Mouse (Mus musculus): ENCODE data around the gene Ppme1. TPM values are rescaled to one million over a fixed set of nuclear protein-coding genes. Genes with fewer than 3 reads are reported as not detected.

Gene Ppme1
- polyA plus RNA-seq, 1 experiment from 2014 or later: 74.8 TPM

DNA sequence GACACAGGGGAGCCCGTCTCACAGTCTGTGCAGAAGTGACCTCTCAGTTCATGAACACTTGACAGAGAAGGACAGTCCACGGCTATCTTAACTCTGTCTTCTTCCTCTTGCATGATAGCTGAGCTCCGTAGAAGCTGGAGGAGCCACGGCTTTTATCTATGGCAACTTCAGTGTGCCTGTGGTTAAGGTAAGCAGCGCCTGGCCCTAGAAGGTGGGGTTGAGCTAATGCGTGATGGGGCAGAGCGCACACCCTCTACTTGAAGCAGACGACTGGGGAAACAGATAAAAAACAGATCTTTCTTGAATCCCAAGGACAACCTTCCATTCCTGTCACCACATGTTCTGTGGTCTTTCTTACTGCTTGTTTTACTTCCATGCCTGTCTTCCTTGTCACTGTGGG lies 55.2 kb downstream of the Ppme1 start:
- Histone ChIP-seq H3K4me1 (peaks cover 16% of the 10 kb centered on the region; the same call in 1 of the 2 replicates), H3K27me3 (ENCODE audit: insufficient read depth, poor library complexity, severe bottlenecking) (no peaks in the 10 kb centered on the region), H3K9me3 (no peaks in the 10 kb centered on the region), H3K4me3 (no peak overlapping the region), H3K27ac (no peak overlapping the region), H3K36me3 (0 out of 2 replicates have a peak, but pooled peaks cover 2% of the 10 kb centered on the region)
- WGBS: 47% methylated on average over 8 of the region's 8 CpGs
- DNase-seq (ENCODE audit: low spot score): no peak

DNA sequence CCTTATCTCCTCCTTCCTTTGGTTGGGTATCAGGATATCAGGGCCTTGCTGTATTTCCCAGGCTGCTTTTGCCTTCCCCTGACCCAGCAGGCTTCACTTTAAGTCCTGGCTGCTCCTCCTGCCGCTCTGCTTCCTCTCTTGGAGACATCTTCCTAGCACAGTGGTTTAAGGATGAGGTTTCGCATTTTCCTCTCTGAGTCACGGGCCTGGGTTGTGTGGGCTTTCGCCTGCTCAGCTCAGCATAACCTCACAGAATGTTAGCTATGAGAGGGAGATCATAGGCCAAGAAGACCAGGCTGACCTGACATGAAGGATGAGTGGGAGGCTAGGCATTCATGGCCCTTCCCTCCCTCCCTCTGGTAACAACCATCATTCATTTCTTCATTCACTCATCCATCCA lies 59.4 kb downstream of the Ppme1 start:
- WGBS: 54% methylated on average over 4 of the region's 4 CpGs
- H3K27ac ChIP-seq: no peak overlapping the region

DNA sequence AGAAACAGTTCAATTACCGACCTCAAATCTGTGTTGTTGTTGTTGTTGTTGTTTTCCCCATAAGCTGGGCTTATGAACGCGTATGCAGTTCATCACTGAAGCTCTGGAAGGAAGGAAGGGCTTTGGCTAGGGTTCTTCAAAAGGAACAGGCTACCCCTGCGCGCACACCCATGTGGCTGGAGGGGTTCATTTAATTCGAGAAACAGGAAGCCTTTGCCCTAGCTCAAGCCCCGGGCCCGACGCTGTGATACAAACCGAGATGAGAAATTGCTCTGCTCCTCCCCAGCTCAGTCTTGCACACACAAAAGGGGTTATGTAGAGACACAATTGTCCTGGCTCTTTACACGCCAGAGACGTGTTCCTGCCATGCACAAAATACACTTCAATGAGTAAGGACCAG lies 61.8 kb downstream of the Ppme1 start:
- Histone ChIP-seq H3K4me3 (no peak overlapping the region), H3K27me3 (ENCODE audit: insufficient read depth, poor library complexity, severe bottlenecking) (no peaks in the 10 kb centered on the region), H3K27ac (peak overlapping the region; percentile 43; the same call in 1 of the 2 replicates), H3K9me3 (no peaks in the 10 kb centered on the region), H3K36me3 (no peaks in the 10 kb centered on the region), H3K4me1 (peaks cover 31% of the 10 kb centered on the region)
- no peak for DNase-seq (ENCODE audit: low spot score)
- WGBS: 81% methylated on average over 12 of the region's 12 CpGs

More for the DNA sequence above, 59.4 kb downstream of the Ppme1 start:
- no peak overlapping the region for H3K4me3 ChIP-seq
- DNase-seq (ENCODE audit: low spot score): no peak
- H3K27me3 ChIP-seq (ENCODE audit: insufficient read depth, poor library complexity, severe bottlenecking): no peaks in the 10 kb centered on the region
- peaks cover 35% of the 10 kb centered on the region for H3K4me1 ChIP-seq
- H3K36me3 ChIP-seq: no peaks in the 10 kb centered on the region
- H3K9me3 ChIP-seq: no peaks in the 10 kb centered on the region

DNA sequence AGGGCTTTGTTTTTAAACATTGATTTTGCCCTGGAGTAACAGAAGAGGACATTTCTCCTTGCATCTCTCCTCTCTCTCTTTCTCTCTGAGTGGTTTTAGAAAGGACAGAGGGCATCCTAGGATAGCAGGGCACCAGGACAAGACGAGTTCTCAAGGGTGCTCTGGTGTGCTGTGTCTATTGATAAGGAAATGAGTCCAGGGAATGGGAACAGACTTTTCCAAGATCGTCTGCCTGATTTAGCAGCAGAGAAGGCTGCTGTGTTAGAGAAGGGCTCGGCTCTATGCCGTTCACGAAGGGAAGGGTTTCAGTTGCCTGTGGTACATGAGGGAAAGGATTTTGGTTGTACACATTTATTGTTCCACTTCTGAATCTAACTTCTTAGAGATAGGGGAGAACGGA lies 62.4 kb downstream of the Ppme1 start:
- 15% methylated on average over 6 of the region's 6 CpGs for WGBS
- H3K4me1 ChIP-seq: peaks cover 31% of the 10 kb centered on the region
- no peaks in the 10 kb centered on the region for H3K9me3 ChIP-seq
- H3K36me3 ChIP-seq: no peaks in the 10 kb centered on the region
- peak overlapping the region; percentile 65; the same call in 1 of the 2 replicates for H3K27ac ChIP-seq
- H3K4me3 ChIP-seq: no peak overlapping the region
- H3K27me3 ChIP-seq (ENCODE audit: insufficient read depth, poor library complexity, severe bottlenecking): no peaks in the 10 kb centered on the region
- DNase-seq (ENCODE audit: low spot score): no peak

- H3K36me3 ChIP-seq: no peaks in the 10 kb centered on the region
- H3K4me3 ChIP-seq: no peak overlapping the region
- no peaks in the 10 kb centered on the region for H3K27me3 ChIP-seq (ENCODE audit: insufficient read depth, poor library complexity, severe bottlenecking)
- peaks cover 31% of the 10 kb centered on the region for H3K4me1 ChIP-seq
- H3K9me3 ChIP-seq: no peaks in the 10 kb centered on the region
- DNase-seq (ENCODE audit: low spot score): no peak
- peak overlapping the region; percentile 65; the same call in 1 of the 2 replicates for H3K27ac ChIP-seq
- 56% methylated on average over 1 of the region's 1 CpGs for WGBS
Measured at GRCm38 (mm10) chr7:100309216-100309615, 62.9 kb downstream of the Ppme1 start.

DNA sequence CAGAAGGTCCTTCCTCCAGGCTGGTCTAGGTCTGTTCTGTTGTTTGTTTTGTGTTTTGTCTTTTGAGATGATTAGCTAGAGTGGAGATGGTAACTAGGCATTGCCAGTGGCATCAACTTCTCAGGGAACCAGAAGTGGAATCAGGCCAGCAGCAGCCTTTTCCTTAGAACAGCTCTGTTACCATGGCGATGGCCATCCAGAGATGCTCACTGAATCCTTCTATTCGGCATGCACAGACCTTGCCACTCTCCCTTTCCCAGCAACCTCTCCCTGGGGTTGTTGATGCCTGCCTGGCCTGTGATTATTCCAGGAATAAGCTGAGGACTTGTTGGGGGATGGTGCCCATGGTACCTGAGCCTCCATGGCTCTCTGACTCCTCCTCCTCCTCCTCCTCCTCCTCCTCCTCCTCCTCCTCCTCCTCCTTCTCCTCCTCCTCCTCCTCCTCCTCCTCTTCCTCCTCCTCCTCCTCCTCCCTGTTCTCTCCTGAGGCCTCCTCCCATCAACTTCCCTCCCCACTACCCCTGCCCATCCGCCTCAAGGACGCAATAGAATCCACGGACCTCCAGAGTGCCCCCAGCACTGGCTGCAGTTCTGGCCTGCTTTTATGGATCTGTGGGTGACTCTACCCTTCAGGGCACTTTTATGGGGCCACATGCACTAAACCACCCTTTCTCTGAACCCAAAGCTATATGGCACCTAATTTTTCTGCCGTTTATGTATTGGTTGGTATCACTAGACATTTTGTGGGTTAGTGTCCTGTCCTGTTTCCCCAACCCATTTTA lies 64.0 kb downstream of the Ppme1 start:
- DNase-seq (ENCODE audit: low spot score): no peak
- Histone ChIP-seq H3K4me3 (no peak overlapping the region), H3K4me1 (peaks cover 29% of the 10 kb centered on the region), H3K27me3 (ENCODE audit: insufficient read depth, poor library complexity, severe bottlenecking) (no peaks in the 10 kb centered on the region), H3K36me3 (no peaks in the 10 kb centered on the region), H3K9me3 (no peaks in the 10 kb centered on the region), H3K27ac (no peak overlapping the region)
- WGBS: 77% methylated on average over 6 of the region's 6 CpGs

GRCm38 (mm10) chr7:100305894-100306293 lies 66.2 kb downstream of the Ppme1 start:
- no peaks in the 10 kb centered on the region for H3K27me3 ChIP-seq (ENCODE audit: insufficient read depth, poor library complexity, severe bottlenecking)
- WGBS: 87% methylated on average over 9 of the region's 9 CpGs
- H3K36me3 ChIP-seq: no peaks in the 10 kb centered on the region
- peaks cover 32% of the 10 kb centered on the region for H3K4me1 ChIP-seq
- no peaks in the 10 kb centered on the region for H3K9me3 ChIP-seq
- no peak overlapping the region for H3K4me3 ChIP-seq
- no peak for DNase-seq (ENCODE audit: low spot score)
- H3K27ac ChIP-seq: no peak overlapping the region

- WGBS: 52% methylated on average over 4 of the region's 4 CpGs
- peak overlapping the region; percentile 62; the same call in 1 of the 2 replicates for H3K27ac ChIP-seq
- no peaks in the 10 kb centered on the region for H3K36me3 ChIP-seq
- no peaks in the 10 kb centered on the region for H3K9me3 ChIP-seq
- no peaks in the 10 kb centered on the region for H3K27me3 ChIP-seq (ENCODE audit: insufficient read depth, poor library complexity, severe bottlenecking)
- no peak for DNase-seq (ENCODE audit: low spot score)
- H3K4me3 ChIP-seq: no peak overlapping the region
- peaks cover 32% of the 10 kb centered on the region for H3K4me1 ChIP-seq
Measured at GRCm38 (mm10) chr7:100302316-100302715, 69.8 kb downstream of the Ppme1 start.

GRCm38 (mm10) chr7:100301390-100301789 lies 70.7 kb downstream of the Ppme1 start:
- Histone ChIP-seq H3K4me1 (peaks cover 32% of the 10 kb centered on the region), H3K27me3 (ENCODE audit: insufficient read depth, poor library complexity, severe bottlenecking) (no peaks in the 10 kb centered on the region), H3K9me3 (no peaks in the 10 kb centered on the region), H3K36me3 (no peaks in the 10 kb centered on the region), H3K27ac (peak overlapping the region; percentile 62), H3K4me3 (no peak overlapping the region)
- DNase-seq (ENCODE audit: low spot score): peak; percentile 76
- WGBS: 46% methylated on average over 3 of the region's 3 CpGs

DNA sequence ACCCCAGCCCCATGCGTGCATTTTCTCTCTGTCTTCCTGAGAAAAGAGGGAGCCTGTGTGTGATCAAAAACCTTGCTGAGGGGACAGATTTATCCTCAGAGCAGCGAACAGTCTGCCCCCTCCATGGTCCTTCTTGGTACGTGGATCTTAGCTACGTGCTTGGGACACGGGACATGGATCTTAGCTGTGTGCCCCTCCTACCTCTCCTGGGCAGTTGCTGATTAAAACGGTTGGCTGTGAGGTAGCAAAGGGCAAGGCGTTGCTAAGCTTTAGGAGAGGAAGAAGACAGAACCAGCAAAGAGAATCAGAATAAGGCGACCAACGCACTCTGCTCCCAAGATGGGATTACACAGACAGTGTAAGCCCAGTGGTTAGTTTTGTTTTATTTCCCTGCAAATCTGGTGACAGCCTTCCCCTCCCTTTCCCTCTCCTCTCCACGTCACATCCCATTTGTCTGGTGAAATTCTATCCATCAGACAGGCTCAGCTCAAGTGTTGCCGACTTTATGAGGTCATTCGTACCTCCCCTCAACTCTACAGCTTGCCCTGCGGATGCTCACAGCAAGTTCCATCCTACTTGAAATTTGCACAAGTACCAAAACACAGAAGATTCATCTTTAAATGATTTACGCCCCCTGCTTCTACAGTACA lies 73.1 kb downstream of the Ppme1 start:
- H3K36me3 ChIP-seq: no peaks in the 10 kb centered on the region
- DNase-seq (ENCODE audit: low spot score): peak; percentile 60
- WGBS: 69% methylated on average over 14 of the region's 14 CpGs
- H3K27me3 ChIP-seq (ENCODE audit: insufficient read depth, poor library complexity, severe bottlenecking): no peaks in the 10 kb centered on the region
- H3K4me3 ChIP-seq: no peak overlapping the region
- H3K9me3 ChIP-seq: no peaks in the 10 kb centered on the region
- peaks cover 32% of the 10 kb centered on the region for H3K4me1 ChIP-seq
- H3K27ac ChIP-seq: peak overlapping the region; percentile 42; the same call in 1 of the 2 replicates

DNA sequence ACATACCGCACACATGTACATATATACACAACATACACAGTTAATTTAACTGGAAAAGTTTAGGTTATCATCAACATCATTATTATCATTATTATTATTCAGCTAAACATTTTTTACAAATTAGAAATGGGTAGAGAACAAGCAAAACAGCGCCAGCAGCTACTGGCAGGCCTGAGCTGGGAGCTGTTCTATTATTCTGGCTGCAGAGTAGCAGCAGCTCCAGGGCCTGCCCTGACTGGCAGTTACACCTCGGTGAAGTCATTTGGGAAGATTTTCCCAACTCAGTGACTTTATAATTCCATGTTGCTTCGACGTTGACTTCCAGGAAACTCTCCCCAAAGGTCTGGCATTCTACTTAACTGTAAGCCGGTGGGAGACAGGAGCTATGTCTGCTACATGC lies 75.4 kb downstream of the Ppme1 start:
- DNase-seq (ENCODE audit: low spot score): no peak
- H3K36me3 ChIP-seq: no peaks in the 10 kb centered on the region
- no peaks in the 10 kb centered on the region for H3K9me3 ChIP-seq
- 76% methylated on average over 6 of the region's 6 CpGs for WGBS
- no peak overlapping the region for H3K27ac ChIP-seq
- H3K27me3 ChIP-seq (ENCODE audit: insufficient read depth, poor library complexity, severe bottlenecking): 0 out of 2 replicates have a peak, but pooled peaks cover 3% of the 10 kb centered on the region
- no peak overlapping the region for H3K4me3 ChIP-seq
- peaks cover 28% of the 10 kb centered on the region for H3K4me1 ChIP-seq

DNA sequence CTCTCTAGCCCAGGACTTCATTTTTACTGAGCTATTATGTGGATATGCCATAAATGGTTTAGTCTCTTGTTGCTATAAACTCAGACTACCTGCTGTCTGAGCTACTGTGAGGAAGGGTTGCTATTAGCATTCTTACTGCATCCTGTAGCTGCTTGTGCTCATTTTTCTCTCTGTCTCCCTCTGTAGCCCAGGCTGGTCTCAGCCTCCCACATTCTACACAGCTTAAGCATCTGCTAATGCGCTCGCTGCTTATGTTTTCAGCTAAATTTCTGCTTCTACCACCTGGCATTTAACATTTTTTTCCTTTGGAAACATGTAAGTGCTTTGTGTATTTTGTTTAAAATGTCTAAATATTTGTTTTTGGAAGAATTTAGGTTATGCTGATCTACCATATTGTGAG lies 76.4 kb downstream of the Ppme1 start:
- no peak for DNase-seq (ENCODE audit: low spot score)
- Histone ChIP-seq H3K27me3 (ENCODE audit: insufficient read depth, poor library complexity, severe bottlenecking) (0 out of 2 replicates have a peak, but pooled peaks cover 3% of the 10 kb centered on the region), H3K27ac (no peak overlapping the region), H3K4me1 (peaks cover 20% of the 10 kb centered on the region), H3K9me3 (no peaks in the 10 kb centered on the region), H3K36me3 (no peaks in the 10 kb centered on the region), H3K4me3 (no peak overlapping the region)
- WGBS: 91% methylated on average over 2 of the region's 2 CpGs

DNA sequence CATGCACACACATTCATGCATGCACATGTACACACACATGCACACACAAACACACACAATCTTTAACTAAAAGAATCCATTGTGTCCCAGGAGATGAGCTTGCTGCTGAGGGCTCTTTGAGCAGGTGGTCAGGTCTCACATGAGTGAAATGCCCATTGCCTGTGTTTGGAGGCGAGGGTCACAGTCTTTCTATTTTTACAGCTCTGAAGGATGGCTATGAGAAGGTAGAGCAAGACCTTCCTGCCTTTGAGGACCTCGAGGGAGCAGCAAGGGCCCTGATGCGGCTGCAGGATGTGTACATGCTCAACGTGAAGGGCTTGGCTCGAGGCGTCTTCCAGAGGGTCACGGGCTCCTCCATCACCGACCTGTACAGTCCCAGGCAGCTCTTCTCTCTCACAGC lies 78.6 kb downstream of the Ppme1 start:
- no peaks in the 10 kb centered on the region for H3K9me3 ChIP-seq
- no peak overlapping the region for H3K4me3 ChIP-seq
- no peaks in the 10 kb centered on the region for H3K36me3 ChIP-seq
- no peak overlapping the region for H3K27ac ChIP-seq
- peaks cover 13% of the 10 kb centered on the region; the same call in 1 of the 2 replicates for H3K27me3 ChIP-seq (ENCODE audit: insufficient read depth, poor library complexity, severe bottlenecking)
- DNase-seq (ENCODE audit: low spot score): peak; percentile 72
- H3K4me1 ChIP-seq: peaks cover 11% of the 10 kb centered on the region
- WGBS: 78% methylated on average over 8 of the region's 8 CpGs

Data from heart, embryonic 10.5 days (tissue).